Mouse (Mus musculus) lung, adult 2 months (tissue): ENCODE measurements around the gene Tlr13.

ENCODE experiments used
- CTCF ChIP-seq: fragments of 200-500 bp; IDR thresholded peaks from 2 replicates; pipeline ENCODE4 v1.5.1; 2011; ENCODE audit warnings: mild to moderate bottlenecking, low read length, control low read depth; ENCODE audit not compliant: insufficient read depth
- POLR2A ChIP-seq: fragments of 200-500 bp; IDR thresholded peaks from 2 replicates; pipeline ENCODE4 v1.6.1; 2011; ENCODE audit warnings: low read depth, mild to moderate bottlenecking, control low read depth, low read length, borderline replicate concordance; ENCODE audit errors: extremely low read depth

- TF ChIP-seq POLR2A: no peak
- no peak for TF ChIP-seq CTCF
Measured at GRCm38 (mm10) chrX:106171853-106172154, 28.8 kb downstream of the Tlr13 start.
